Mouse (Mus musculus) liver, postnatal 0 days (tissue): ENCODE measurements at regions not wholly inside any gene's neighbourhood (a gene's known extent, or its start where the extent isn't known, plus 50 kb on each side); places are given as distances from the start of the nearest gene placed in this dataset.

Experiments used
- ATAC-seq: fragments of 200-750 bp; cut with Nextera tagmentation; 2 replicates; pipeline ENCODE4 v1.8.0; 2017; ENCODE audit warnings: mild to moderate bottlenecking, moderate library complexity
- DNase-seq: peaks from one replicate; pipeline ENCODE4 v3.0.0-alpha.2; 2016
- H3K27ac ChIP-seq: fragments of 300-500 bp; sonication (generic); 2 replicates; pipeline ENCODE4 v1.5.1; 2014; ENCODE audit warnings: antibody characterized with exemption, moderate library complexity, mild to moderate bottlenecking, low read depth
- H3K27me3 ChIP-seq: fragments of 300-500 bp; sonication (generic); 2 replicates; pipeline ENCODE4 v1.6.1; 2014; ENCODE audit warnings: low read length, control low read depth, mixed read lengths; ENCODE audit not compliant: insufficient read depth
- H3K36me3 ChIP-seq: fragments of 300-500 bp; sonication (generic); replicated peaks from 2 replicates; pipeline ENCODE4 v1.6.1; 2014; ENCODE audit warnings: mild to moderate bottlenecking, control low read depth, low read length, moderate library complexity, mixed read lengths; ENCODE audit not compliant: insufficient read depth
- H3K4me1 ChIP-seq: fragments of 300-500 bp; sonication (generic); 2 replicates; pipeline ENCODE4 v1.6.1; 2014; ENCODE audit warnings: antibody characterized with exemption, mild to moderate bottlenecking, control low read depth; ENCODE audit not compliant: insufficient read depth
- H3K4me2 ChIP-seq: fragments of 300-500 bp; sonication (generic); 2 replicates; pipeline ENCODE4 v1.6.1; 2014; ENCODE audit warnings: low read depth, mild to moderate bottlenecking, low read length, moderate library complexity, mixed read lengths
- H3K4me3 ChIP-seq: fragments of 300-500 bp; sonication (generic); 2 replicates; pipeline ENCODE4 v1.5.1; 2014; ENCODE audit warnings: low read depth, low read length
- H3K9ac ChIP-seq: fragments of 300-500 bp; sonication (generic); replicated peaks from 2 replicates; pipeline ENCODE4 v1.6.1; 2014; ENCODE audit warnings: mild to moderate bottlenecking, moderate library complexity
- H3K9me3 ChIP-seq: fragments of 300-500 bp; sonication (generic); 2 replicates; pipeline ENCODE4 v1.6.1; 2016; ENCODE audit warnings: mild to moderate bottlenecking, control low read depth, low read length, mixed read lengths
- CTCF ChIP-seq: sonication (generic); IDR thresholded peaks from 2 replicates; pipeline ENCODE4 v1.5.1; 2016; ENCODE audit warnings: antibody characterized with exemption, low read depth
- EP300 ChIP-seq: IDR thresholded peaks from 2 replicates; pipeline ENCODE4 v1.6.1; 2016; ENCODE audit warnings: antibody characterized with exemption, low read depth, mild to moderate bottlenecking
- WGBS: fragments of 180-500 bp; shearing (Covaris S2); extraction: QIAGEN DNeasy Blood & Tissue Kit; methylation state at CpG from one replicate; pipeline ENCODE4 v1.1.7; 2014; ENCODE audit not compliant: insufficient replicate concordance; 5-methylcytosine and 5-hydroxymethylcytosine counted together

GRCm38 (mm10) chr8:8562268-8562667, 98.8 kb downstream of the Efnb2 start:
- H3K4me3 ChIP-seq: no peak overlapping the region
- no peaks in the 10 kb centered on the region for H3K4me1 ChIP-seq
- no peak overlapping the region for H3K9ac ChIP-seq
- TF ChIP-seq CTCF (no peak), EP300 (no peak)
- ATAC-seq (no peak), DNase-seq (no peak)
- no peak overlapping the region for H3K27ac ChIP-seq
- H3K36me3 ChIP-seq: no peaks in the 10 kb centered on the region
- no peaks in the 10 kb centered on the region for H3K27me3 ChIP-seq
- no peaks in the 10 kb centered on the region for H3K9me3 ChIP-seq
- 65% methylated on average over 7 of the region's 7 CpGs for WGBS
- no peak overlapping the region for H3K4me2 ChIP-seq

GRCm38 (mm10) chr8:8558050-8558449, 103.0 kb downstream of the Efnb2 start:
- H3K4me2 ChIP-seq: no peak overlapping the region
- no peak overlapping the region for H3K4me3 ChIP-seq
- ATAC-seq (no peak), DNase-seq (no peak)
- H3K36me3 ChIP-seq: no peaks in the 10 kb centered on the region
- H3K27ac ChIP-seq: no peak overlapping the region
- TF ChIP-seq EP300: no peak
- TF ChIP-seq CTCF: no peak
- WGBS: 78% methylated on average over 7 of the region's 7 CpGs
- no peaks in the 10 kb centered on the region for H3K4me1 ChIP-seq
- no peak overlapping the region for H3K9ac ChIP-seq
- H3K9me3 ChIP-seq: no peaks in the 10 kb centered on the region
- H3K27me3 ChIP-seq: no peaks in the 10 kb centered on the region

GRCm38 (mm10) chr8:8556152-8556551, 104.9 kb downstream of the Efnb2 start:
- no peak for TF ChIP-seq EP300
- no peak for TF ChIP-seq CTCF
- Histone ChIP-seq H3K27me3 (no peaks in the 10 kb centered on the region), H3K9ac (no peak overlapping the region), H3K9me3 (no peaks in the 10 kb centered on the region), H3K4me2 (no peak overlapping the region), H3K4me3 (no peak overlapping the region), H3K27ac (no peak overlapping the region), H3K36me3 (no peaks in the 10 kb centered on the region), H3K4me1 (no peaks in the 10 kb centered on the region)
- no peak for ATAC-seq
- no peak for DNase-seq
- WGBS: 66% methylated on average over 10 of the region's 10 CpGs

- H3K9ac ChIP-seq: no peak overlapping the region
- TF ChIP-seq EP300 (no peak), CTCF (no peak)
- no peaks in the 10 kb centered on the region for H3K9me3 ChIP-seq
- H3K4me2 ChIP-seq: no peak overlapping the region
- no peak for DNase-seq
- WGBS: 80% methylated on average over 5 of the region's 5 CpGs
- no peak overlapping the region for H3K27ac ChIP-seq
- no peaks in the 10 kb centered on the region for H3K4me1 ChIP-seq
- H3K27me3 ChIP-seq: no peaks in the 10 kb centered on the region
- H3K36me3 ChIP-seq: no peaks in the 10 kb centered on the region
- H3K4me3 ChIP-seq: no peak overlapping the region
- no peak for ATAC-seq
Observed at GRCm38 (mm10) chr8:8554691-8555090, 106.4 kb downstream of the Efnb2 start.

GRCm38 (mm10) chr8:8552779-8553178, 108.3 kb downstream of the Efnb2 start:
- 75% methylated on average over 1 of the region's 1 CpGs for WGBS
- no peak overlapping the region for H3K9ac ChIP-seq
- ATAC-seq (no peak), DNase-seq (no peak)
- H3K4me3 ChIP-seq: no peak overlapping the region
- H3K36me3 ChIP-seq: no peaks in the 10 kb centered on the region
- no peaks in the 10 kb centered on the region for H3K9me3 ChIP-seq
- H3K4me1 ChIP-seq: no peaks in the 10 kb centered on the region
- TF ChIP-seq EP300 (no peak), CTCF (no peak)
- no peaks in the 10 kb centered on the region for H3K27me3 ChIP-seq
- no peak overlapping the region for H3K4me2 ChIP-seq
- no peak overlapping the region for H3K27ac ChIP-seq

- H3K4me1 ChIP-seq: no peaks in the 10 kb centered on the region
- H3K27me3 ChIP-seq: no peaks in the 10 kb centered on the region
- WGBS: 67% methylated on average over 5 of the region's 5 CpGs
- no peak overlapping the region for H3K9ac ChIP-seq
- DNase-seq: no peak
- H3K27ac ChIP-seq: no peak overlapping the region
- H3K4me3 ChIP-seq: no peak overlapping the region
- no peaks in the 10 kb centered on the region for H3K9me3 ChIP-seq
- H3K4me2 ChIP-seq: no peak overlapping the region
- H3K36me3 ChIP-seq: no peaks in the 10 kb centered on the region
- TF ChIP-seq EP300 (no peak), CTCF (no peak)
- no peak for ATAC-seq
Observed at GRCm38 (mm10) chr8:8536626-8537025, 124.4 kb downstream of the Efnb2 start.

- Histone ChIP-seq H3K4me1 (no peaks in the 10 kb centered on the region), H3K9me3 (no peaks in the 10 kb centered on the region), H3K4me3 (no peak overlapping the region), H3K27ac (no peak overlapping the region), H3K27me3 (no peaks in the 10 kb centered on the region), H3K4me2 (no peak overlapping the region), H3K36me3 (no peaks in the 10 kb centered on the region), H3K9ac (no peak overlapping the region)
- no peak for DNase-seq
- TF ChIP-seq EP300 (no peak), CTCF (no peak)
- ATAC-seq: no peak
- 65% methylated on average over 6 of the region's 6 CpGs for WGBS
Observed at GRCm38 (mm10) chr8:8534787-8535186, 126.3 kb downstream of the Efnb2 start.
